Mouse (Mus musculus) liver, adult 2 months (tissue): ENCODE results near the gene Gm20388.

Experiments used
- CTCF ChIP-seq: fragments of 200-500 bp; IDR thresholded peaks from 2 replicates; pipeline ENCODE4 v1.5.1; 2011; ENCODE audit warnings: low read depth, low read length, control low read depth
- POLR2A ChIP-seq: fragments of 200-500 bp; IDR thresholded peaks from 2 replicates; pipeline ENCODE4 v1.6.1; 2011; ENCODE audit warnings: low read length, control low read depth; ENCODE audit not compliant: insufficient read depth; ENCODE audit errors: extremely low read depth

GRCm38 (mm10) chr8:121968542-121968941, 2057.9 kb downstream of the Gm20388 start:
- TF ChIP-seq CTCF (no peak), POLR2A (no peak)
